Mouse (Mus musculus) stomach, embryonic 15.5 days (tissue): ENCODE measurements at regions not wholly inside any gene's neighbourhood (a gene's known extent, or its start where the extent isn't known, plus 50 kb on each side); places are given as distances from the start of the nearest gene placed in this dataset.

Experiments used
- ATAC-seq: fragments of 200-750 bp; cut with Nextera tagmentation; 2 replicates; pipeline ENCODE4 v1.8.0; 2017; ENCODE audit warnings: low read depth, moderate number of reproducible peaks, moderate TSS enrichment; ENCODE audit not compliant: insufficient read depth, low FRiP score
- H3K27ac ChIP-seq: fragments of 300-500 bp; sonication (generic); 2 replicates; pipeline ENCODE4 v1.5.1; 2015; ENCODE audit warnings: mild to moderate bottlenecking, inconsistent platforms
- H3K27me3 ChIP-seq: fragments of 300-500 bp; sonication (generic); replicated peaks from 2 replicates; pipeline ENCODE4 v1.6.1; 2015; ENCODE audit warnings: inconsistent platforms
- H3K36me3 ChIP-seq: fragments of 300-500 bp; sonication (generic); 2 replicates; pipeline ENCODE4 v1.6.1; 2015; ENCODE audit warnings: inconsistent platforms
- H3K4me1 ChIP-seq: fragments of 300-500 bp; sonication (generic); 2 replicates; pipeline ENCODE4 v1.6.1; 2015; ENCODE audit warnings: inconsistent platforms
- H3K4me2 ChIP-seq: fragments of 300-500 bp; sonication (generic); 2 replicates; pipeline ENCODE4 v1.6.1; 2015; ENCODE audit warnings: mild to moderate bottlenecking, inconsistent platforms
- H3K4me3 ChIP-seq: fragments of 300-500 bp; sonication (generic); replicated peaks from 2 replicates; pipeline ENCODE4 v1.5.1; 2015; ENCODE audit warnings: inconsistent platforms
- H3K9ac ChIP-seq: fragments of 300-500 bp; sonication (generic); 2 replicates; pipeline ENCODE4 v1.6.1; 2015; ENCODE audit warnings: inconsistent platforms
- H3K9me3 ChIP-seq: fragments of 300-500 bp; sonication (generic); 2 replicates; pipeline ENCODE4 v1.6.1; 2016; ENCODE audit warnings: inconsistent platforms
- WGBS: fragments of 180-500 bp; shearing (Covaris S2); methylation state at CpG from one replicate; pipeline ENCODE4 v1.1.7; 2015; 5-methylcytosine and 5-hydroxymethylcytosine counted together

DNA sequence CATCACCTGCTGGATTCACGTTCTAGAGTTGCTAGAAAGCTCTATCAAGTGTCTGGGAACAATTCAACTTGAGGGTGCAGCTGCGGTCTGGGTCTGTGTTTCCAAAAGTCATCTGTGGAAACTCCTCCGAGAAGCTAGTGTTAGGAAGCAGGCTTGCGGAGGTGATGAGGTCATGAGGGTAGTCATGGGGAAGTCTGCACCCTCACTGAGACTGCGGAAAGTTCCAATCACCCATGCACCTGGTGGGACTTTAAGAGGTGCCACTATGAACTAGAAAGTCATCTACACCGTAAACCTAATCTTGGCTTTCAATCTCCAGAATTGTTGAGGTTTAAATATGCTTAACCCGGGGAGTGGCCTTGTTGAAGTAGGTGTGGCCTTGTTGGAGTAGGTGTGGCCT is 195.5 kb upstream of the Afdn start:
- Histone ChIP-seq H3K4me2 (no peak overlapping the region), H3K27ac (no peak overlapping the region), H3K36me3 (no peaks in the 10 kb centered on the region), H3K4me1 (no peaks in the 10 kb centered on the region), H3K9me3 (no peaks in the 10 kb centered on the region), H3K27me3 (no peaks in the 10 kb centered on the region), H3K4me3 (no peak overlapping the region), H3K9ac (no peak overlapping the region)
- no peak for ATAC-seq
- WGBS = 89% methylated on average over 7 of the region's 7 CpGs

GRCm38 (mm10) chr17:13566680-13567079 is 193.7 kb upstream of the Afdn start:
- H3K4me2 ChIP-seq = no peak overlapping the region
- H3K27ac ChIP-seq = peak overlapping the region; percentile 54; the same call in 1 of the 2 replicates
- 78% methylated on average over 7 of the region's 7 CpGs for WGBS
- H3K27me3 ChIP-seq = no peaks in the 10 kb centered on the region
- ATAC-seq = no peak
- H3K36me3 ChIP-seq = no peaks in the 10 kb centered on the region
- no peaks in the 10 kb centered on the region for H3K4me1 ChIP-seq
- no peak overlapping the region for H3K9ac ChIP-seq
- no peak overlapping the region for H3K4me3 ChIP-seq
- H3K9me3 ChIP-seq = no peaks in the 10 kb centered on the region

- Histone ChIP-seq H3K9me3 (no peaks in the 10 kb centered on the region), H3K4me2 (no peak overlapping the region), H3K27ac (peak overlapping the region; percentile 54; the same call in 1 of the 2 replicates), H3K4me1 (no peaks in the 10 kb centered on the region), H3K27me3 (no peaks in the 10 kb centered on the region), H3K4me3 (no peak overlapping the region), H3K36me3 (no peaks in the 10 kb centered on the region), H3K9ac (no peak overlapping the region)
- WGBS = 78% methylated on average over 3 of the region's 3 CpGs
- ATAC-seq = no peak
Observed at GRCm38 (mm10) chr17:13567183-13567582, 193.2 kb upstream of the Afdn start.

DNA sequence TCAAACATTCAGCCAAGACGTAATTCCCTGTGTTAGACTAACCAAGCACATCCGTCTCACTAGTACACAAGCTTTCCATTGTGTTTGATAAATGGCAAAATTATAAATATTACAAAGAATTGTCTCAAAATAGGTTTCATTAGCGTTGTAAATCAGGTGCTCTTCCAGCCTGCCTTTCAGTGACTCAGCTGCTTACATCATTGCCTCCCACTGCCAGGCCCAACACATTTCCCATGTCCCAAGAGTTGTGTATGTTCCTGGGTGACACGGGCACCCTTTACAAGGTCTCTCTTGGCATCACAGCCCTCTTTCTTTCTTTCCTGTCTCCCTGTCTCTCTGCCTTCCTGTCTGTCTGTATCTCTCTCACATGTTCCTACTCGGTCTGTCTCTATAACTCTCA is 189.5 kb upstream of the Afdn start:
- Histone ChIP-seq H3K36me3 (no peaks in the 10 kb centered on the region), H3K4me1 (no peaks in the 10 kb centered on the region), H3K4me2 (no peak overlapping the region), H3K9me3 (no peaks in the 10 kb centered on the region), H3K27me3 (no peaks in the 10 kb centered on the region), H3K27ac (no peak overlapping the region), H3K9ac (no peak overlapping the region), H3K4me3 (no peak overlapping the region)
- 66% methylated on average over 5 of the region's 5 CpGs for WGBS
- no peak for ATAC-seq

- Histone ChIP-seq H3K27me3 (no peaks in the 10 kb centered on the region), H3K9me3 (no peaks in the 10 kb centered on the region), H3K4me3 (no peak overlapping the region), H3K4me2 (no peak overlapping the region), H3K4me1 (no peaks in the 10 kb centered on the region), H3K36me3 (no peaks in the 10 kb centered on the region), H3K27ac (0 out of 2 replicates have a peak overlapping the region, but pooled peaks have one; percentile 40), H3K9ac (no peak overlapping the region)
- ATAC-seq = peak; percentile 80
- WGBS = 52% methylated on average over 8 of the region's 8 CpGs
Observed at GRCm38 (mm10) chr17:13572204-13572833, 188.0 kb upstream of the Afdn start.

DNA sequence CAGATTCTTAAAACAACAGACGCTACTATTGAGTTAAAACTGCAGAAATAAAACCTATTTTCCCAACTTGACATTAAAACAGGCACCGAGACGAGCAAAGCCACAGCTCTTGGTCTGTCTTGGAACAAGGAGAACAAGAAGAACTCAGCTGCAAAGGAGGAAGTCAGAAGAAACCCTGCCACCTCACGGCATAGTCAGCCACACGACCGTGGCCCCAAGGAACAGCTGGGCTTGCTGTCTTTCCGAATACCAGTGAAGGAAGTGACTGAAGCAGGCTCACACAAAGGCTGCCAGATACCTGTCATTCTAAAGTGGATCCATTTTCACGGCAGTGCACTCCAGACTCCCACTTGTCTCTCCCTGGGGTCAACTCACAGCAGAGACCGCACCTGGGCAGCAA is 187.3 kb upstream of the Afdn start:
- no peak overlapping the region for H3K4me2 ChIP-seq
- H3K4me3 ChIP-seq = no peak overlapping the region
- H3K27ac ChIP-seq = no peak overlapping the region
- H3K27me3 ChIP-seq = no peaks in the 10 kb centered on the region
- H3K4me1 ChIP-seq = no peaks in the 10 kb centered on the region
- no peak overlapping the region for H3K9ac ChIP-seq
- no peaks in the 10 kb centered on the region for H3K36me3 ChIP-seq
- no peaks in the 10 kb centered on the region for H3K9me3 ChIP-seq
- 62% methylated on average over 9 of the region's 9 CpGs for WGBS
- ATAC-seq = no peak

GRCm38 (mm10) chr17:13574122-13574521 is 186.2 kb upstream of the Afdn start:
- Histone ChIP-seq H3K27me3 (no peaks in the 10 kb centered on the region), H3K4me1 (no peaks in the 10 kb centered on the region), H3K4me2 (no peak overlapping the region), H3K4me3 (no peak overlapping the region), H3K9ac (no peak overlapping the region), H3K36me3 (no peaks in the 10 kb centered on the region), H3K9me3 (no peaks in the 10 kb centered on the region), H3K27ac (no peak overlapping the region)
- no peak for ATAC-seq
- WGBS = 90% methylated on average over 1 of the region's 1 CpGs

GRCm38 (mm10) chr17:13574682-13575444 is 185.5 kb upstream of the Afdn start:
- Histone ChIP-seq H3K27ac (no peak overlapping the region), H3K9ac (no peak overlapping the region), H3K4me1 (no peaks in the 10 kb centered on the region), H3K27me3 (no peaks in the 10 kb centered on the region), H3K4me3 (no peak overlapping the region), H3K9me3 (no peaks in the 10 kb centered on the region), H3K36me3 (no peaks in the 10 kb centered on the region), H3K4me2 (no peak overlapping the region)
- 66% methylated on average over 13 of the region's 13 CpGs for WGBS
- ATAC-seq = no peak

DNA sequence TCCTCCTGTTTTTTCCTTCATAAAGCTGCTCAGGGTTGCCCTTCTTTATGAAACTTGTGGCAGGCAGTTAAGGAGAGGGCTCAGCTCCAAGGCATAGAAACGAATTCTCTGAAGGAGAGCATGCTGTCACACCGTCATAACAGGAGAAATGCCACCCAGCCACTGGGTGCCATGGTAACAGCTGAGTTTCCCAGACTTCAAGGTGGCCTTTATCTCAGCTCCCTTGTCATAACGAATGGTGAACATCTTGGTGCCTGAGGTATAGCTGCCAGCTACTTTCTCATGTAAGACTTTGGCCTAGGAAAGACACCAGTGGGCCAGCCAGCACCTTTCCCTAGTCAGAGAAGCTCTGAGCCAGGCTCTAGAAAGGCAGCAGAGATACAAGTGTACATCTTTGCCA is 182.5 kb upstream of the Afdn start:
- Histone ChIP-seq H3K4me3 (no peak overlapping the region), H3K4me1 (no peaks in the 10 kb centered on the region), H3K9ac (no peak overlapping the region), H3K27ac (no peak overlapping the region), H3K36me3 (no peaks in the 10 kb centered on the region), H3K4me2 (no peak overlapping the region), H3K9me3 (no peaks in the 10 kb centered on the region), H3K27me3 (no peaks in the 10 kb centered on the region)
- no peak for ATAC-seq
- WGBS = 67% methylated on average over 3 of the region's 3 CpGs

DNA sequence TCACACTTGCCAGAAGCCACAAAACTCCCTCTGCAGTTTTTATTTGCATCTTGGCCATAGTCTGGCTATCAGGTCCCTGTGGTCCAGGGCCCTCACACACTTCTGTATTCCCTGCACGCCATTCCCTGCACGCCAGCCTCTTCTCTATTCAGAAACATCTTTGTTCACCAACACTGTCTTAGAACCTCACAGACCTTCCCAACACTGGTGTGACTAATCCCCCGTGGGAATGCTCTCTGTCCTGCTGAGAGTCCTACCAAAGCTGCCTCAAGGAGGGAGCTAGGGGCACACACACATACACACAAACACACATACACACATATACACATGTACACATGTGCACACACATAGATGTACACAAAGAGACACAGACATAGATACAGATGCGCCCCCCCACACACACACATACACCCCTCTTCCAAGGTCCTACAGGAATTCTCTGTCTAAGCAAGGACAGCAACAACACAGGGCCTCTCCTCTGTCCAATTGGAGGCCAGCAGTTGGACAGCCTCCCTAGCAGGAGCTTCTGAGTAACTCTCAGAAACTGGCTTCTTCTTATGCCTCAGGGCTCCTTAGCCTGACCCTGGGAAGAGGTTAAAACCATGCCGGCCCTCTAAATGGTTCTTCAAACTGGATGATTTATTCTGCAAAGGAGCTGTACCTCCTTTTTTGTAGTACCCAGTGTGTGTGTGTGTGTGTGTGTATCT is 179.0 kb upstream of the Afdn start:
- H3K36me3 ChIP-seq = no peaks in the 10 kb centered on the region
- no peaks in the 10 kb centered on the region for H3K9me3 ChIP-seq
- H3K27ac ChIP-seq = no peak overlapping the region
- no peak overlapping the region for H3K4me2 ChIP-seq
- ATAC-seq = no peak
- WGBS = 69% methylated on average over 5 of the region's 5 CpGs
- no peaks in the 10 kb centered on the region for H3K4me1 ChIP-seq
- no peak overlapping the region for H3K9ac ChIP-seq
- H3K27me3 ChIP-seq = no peaks in the 10 kb centered on the region
- no peak overlapping the region for H3K4me3 ChIP-seq

DNA sequence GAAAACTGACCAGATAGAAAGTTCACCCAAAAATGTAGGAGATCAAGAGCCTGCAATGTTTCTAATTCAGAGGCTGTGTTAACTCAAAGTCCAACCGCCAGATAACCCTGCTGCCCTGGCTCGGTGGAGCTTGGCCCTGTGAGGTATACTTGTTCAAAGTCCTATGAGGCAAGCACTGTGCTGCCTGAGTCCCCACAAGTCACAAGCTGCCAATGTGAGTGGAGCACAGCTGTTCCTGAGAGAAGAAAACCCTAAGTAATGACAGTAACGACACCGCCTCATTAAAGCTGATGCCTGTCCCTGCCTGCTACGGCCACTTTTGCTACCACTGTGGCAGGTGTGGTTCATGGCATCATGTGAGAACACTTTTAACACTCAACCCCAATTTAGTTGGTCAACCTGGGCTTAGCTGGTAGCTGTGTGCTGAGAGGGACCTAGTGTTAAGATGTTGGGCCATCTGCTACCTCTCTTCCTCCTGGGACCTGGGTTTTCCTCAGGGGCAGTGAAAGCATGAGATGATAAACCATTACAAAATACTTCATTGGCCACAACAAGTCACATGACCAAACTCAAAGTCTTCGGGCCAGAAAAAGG is 178.2 kb upstream of the Afdn start:
- H3K9ac ChIP-seq = no peak overlapping the region
- H3K27ac ChIP-seq = no peak overlapping the region
- no peaks in the 10 kb centered on the region for H3K9me3 ChIP-seq
- no peaks in the 10 kb centered on the region for H3K36me3 ChIP-seq
- ATAC-seq = no peak
- H3K4me3 ChIP-seq = no peak overlapping the region
- 71% methylated on average over 6 of the region's 6 CpGs for WGBS
- H3K27me3 ChIP-seq = no peaks in the 10 kb centered on the region
- no peaks in the 10 kb centered on the region for H3K4me1 ChIP-seq
- H3K4me2 ChIP-seq = no peak overlapping the region
